Mouse (Mus musculus): ENCODE measurements around the gene Klhl11. TPM values are rescaled to one million over a fixed set of nuclear protein-coding genes. Genes with fewer than 3 reads are reported as not detected.

The Klhl11 gene
- polyA plus RNA-seq, 1 experiment from 2014 or later = 13.7 TPM

DNA sequence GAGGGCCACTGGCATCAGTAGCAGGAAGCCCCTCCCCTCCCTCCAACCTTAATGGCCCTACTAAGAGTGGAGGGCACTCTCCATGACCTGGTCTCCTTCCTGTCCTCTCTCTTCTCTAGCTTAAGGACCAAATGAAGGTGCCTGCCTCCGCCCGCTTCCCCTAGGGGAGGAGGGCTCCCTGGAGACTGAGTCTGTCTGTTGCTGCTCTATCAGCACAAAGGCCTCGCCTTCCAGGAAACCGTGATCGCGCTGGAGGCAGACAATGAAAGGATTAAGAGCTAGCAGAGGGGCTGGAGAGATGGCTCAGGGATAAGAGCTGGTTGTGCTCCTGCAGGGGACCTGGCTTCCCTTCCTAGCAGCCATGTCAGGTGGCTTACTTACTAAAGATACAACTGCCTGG, 28.8 kb upstream of the Klhl11 start:
- Histone ChIP-seq H3K4me2 (replicated peaks) (no peak overlapping the region), H3K27me3 (no peaks in the 10 kb centered on the region), H3K27ac (replicated peaks) (peak overlapping the region; percentile 65), H3K9ac (replicated peaks) (no peak overlapping the region), H3K4me1 (peaks cover 8% of the 10 kb centered on the region; the same call in 1 of the 2 replicates), H3K9me3 (no peaks in the 10 kb centered on the region), H3K36me3 (peaks cover 92% of the 10 kb centered on the region), H3K4me3 (no peak overlapping the region)
- 11% methylated on average over 6 of the region's 6 CpGs for WGBS
- peak; percentile 54; the same call in 1 of the 2 replicates for ATAC-seq (ENCODE audit: low FRiP score, low read depth)

DNA sequence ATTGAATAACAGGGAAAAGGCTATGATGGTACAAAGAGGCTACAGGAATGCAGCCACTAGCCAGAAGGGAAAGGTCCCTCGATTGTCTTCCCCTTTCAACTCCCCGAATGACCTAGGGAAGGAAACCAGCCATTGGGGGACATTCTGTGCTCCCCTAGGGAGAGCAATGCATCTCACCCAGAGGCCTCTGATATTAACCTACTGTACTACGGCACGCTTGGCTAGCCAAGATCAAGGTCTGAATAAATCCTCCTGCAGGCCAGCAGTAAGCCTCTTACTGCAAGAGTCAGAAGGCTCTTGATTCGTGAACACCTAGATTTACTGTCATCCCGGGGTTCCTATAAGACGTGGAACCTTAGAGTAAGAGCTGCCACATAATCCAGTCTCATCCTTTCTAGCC, 28.1 kb upstream of the Klhl11 start:
- Histone ChIP-seq H3K9me3 (no peaks in the 10 kb centered on the region), H3K27me3 (no peaks in the 10 kb centered on the region), H3K4me3 (no peak overlapping the region), H3K4me1 (peaks cover 8% of the 10 kb centered on the region; the same call in 1 of the 2 replicates), H3K27ac (replicated peaks) (no peak overlapping the region), H3K36me3 (peaks cover 92% of the 10 kb centered on the region), H3K9ac (replicated peaks) (no peak overlapping the region), H3K4me2 (replicated peaks) (no peak overlapping the region)
- 67% methylated on average over 7 of the region's 7 CpGs for WGBS
- ATAC-seq (ENCODE audit: low FRiP score, low read depth) = no peak

DNA sequence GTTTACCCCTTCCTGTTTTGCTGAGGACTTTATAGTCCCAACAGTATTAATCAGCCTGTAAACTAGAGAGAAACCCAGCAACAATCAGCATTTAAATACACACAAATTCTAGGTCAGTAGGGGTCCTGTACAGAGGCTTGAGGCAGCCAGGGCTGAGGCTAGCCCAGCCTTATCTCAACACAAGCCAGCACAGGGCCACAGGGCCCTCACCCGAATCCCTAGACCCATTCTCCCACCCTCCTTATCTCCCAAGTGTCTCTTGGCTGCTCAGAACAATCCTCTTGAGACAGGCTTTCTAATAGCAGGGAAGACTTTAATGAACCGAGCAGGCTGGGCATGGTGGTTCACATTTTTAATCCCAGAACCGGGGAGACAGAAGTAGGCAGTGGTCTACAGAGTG, 27.7 kb upstream of the Klhl11 start:
- H3K27me3 ChIP-seq = no peaks in the 10 kb centered on the region
- WGBS = 68% methylated on average over 3 of the region's 3 CpGs
- H3K9ac ChIP-seq (replicated peaks) = no peak overlapping the region
- H3K4me2 ChIP-seq (replicated peaks) = no peak overlapping the region
- ATAC-seq (ENCODE audit: low FRiP score, low read depth) = no peak
- no peak overlapping the region for H3K27ac ChIP-seq (replicated peaks)
- peaks cover 8% of the 10 kb centered on the region; the same call in 1 of the 2 replicates for H3K4me1 ChIP-seq
- no peak overlapping the region for H3K4me3 ChIP-seq
- peaks cover 92% of the 10 kb centered on the region for H3K36me3 ChIP-seq
- no peaks in the 10 kb centered on the region for H3K9me3 ChIP-seq

- WGBS = 94% methylated on average over 12 of the region's 12 CpGs
Observed at GRCm38 (mm10) chr11:100493771-100494170, 21.2 kb upstream of the Klhl11 start.

GRCm38 (mm10) chr11:100490951-100491350, 18.4 kb upstream of the Klhl11 start:
- no peak for ATAC-seq (ENCODE audit: low FRiP score, low read depth)
- peaks cover 91% of the 10 kb centered on the region for H3K36me3 ChIP-seq
- H3K27ac ChIP-seq (replicated peaks) = no peak overlapping the region

More at GRCm38 (mm10) chr11:100493771-100494170, 21.2 kb upstream of the Klhl11 start:
- Histone ChIP-seq H3K4me2 (replicated peaks) (no peak overlapping the region), H3K27me3 (no peaks in the 10 kb centered on the region), H3K9me3 (no peaks in the 10 kb centered on the region), H3K27ac (replicated peaks) (no peak overlapping the region), H3K4me3 (no peak overlapping the region), H3K9ac (replicated peaks) (no peak overlapping the region), H3K4me1 (no peaks in the 10 kb centered on the region), H3K36me3 (peaks cover 96% of the 10 kb centered on the region)
- no peak for ATAC-seq (ENCODE audit: low FRiP score, low read depth)

DNA sequence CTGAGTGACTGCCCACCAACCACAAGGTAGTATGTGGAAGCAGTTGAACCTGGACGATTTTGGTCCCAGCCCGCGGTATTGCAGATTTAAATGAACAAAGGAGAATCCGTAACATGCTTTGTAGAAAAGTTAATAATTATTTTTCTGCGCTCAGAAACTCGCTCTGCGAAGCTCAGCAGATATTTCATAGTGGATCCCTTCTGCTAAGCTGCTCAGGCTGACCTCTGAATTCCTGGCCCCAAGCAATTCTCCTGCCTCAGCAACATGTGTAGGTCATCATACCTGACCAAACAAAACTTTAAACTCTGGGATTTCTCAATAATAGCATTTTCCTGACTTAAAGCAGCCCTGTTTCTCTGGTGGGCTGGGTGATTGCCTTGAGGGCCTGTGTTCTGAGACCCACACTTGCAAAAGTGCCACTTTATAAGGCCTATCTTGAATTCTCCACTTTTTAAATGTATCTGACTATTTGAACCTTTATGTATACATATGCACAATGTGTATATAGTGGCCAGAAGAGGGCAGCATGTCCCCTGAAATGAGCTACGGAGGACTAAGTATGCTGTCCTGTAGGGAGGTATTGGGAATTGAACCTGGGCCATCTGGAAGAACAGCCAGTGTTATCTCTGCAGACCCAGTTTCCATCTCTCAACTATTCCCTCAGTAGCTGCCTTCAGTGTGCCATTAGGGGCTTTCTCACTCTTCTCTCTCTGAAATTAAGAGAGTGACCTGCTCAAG, 13.4 kb upstream of the Klhl11 start:
- WGBS = 89% methylated on average over 8 of the region's 8 CpGs
- H3K9me3 ChIP-seq = no peaks in the 10 kb centered on the region
- no peaks in the 10 kb centered on the region for H3K4me1 ChIP-seq
- no peak overlapping the region for H3K9ac ChIP-seq (replicated peaks)
- H3K4me3 ChIP-seq = no peak overlapping the region
- H3K36me3 ChIP-seq = peaks cover 93% of the 10 kb centered on the region
- no peak for ATAC-seq (ENCODE audit: low FRiP score, low read depth)
- no peak overlapping the region for H3K27ac ChIP-seq (replicated peaks)
- no peak overlapping the region for H3K4me2 ChIP-seq (replicated peaks)
- no peaks in the 10 kb centered on the region for H3K27me3 ChIP-seq

More at GRCm38 (mm10) chr11:100490951-100491350, 18.4 kb upstream of the Klhl11 start:
- no peaks in the 10 kb centered on the region for H3K27me3 ChIP-seq
- H3K4me2 ChIP-seq (replicated peaks) = no peak overlapping the region
- H3K9ac ChIP-seq (replicated peaks) = no peak overlapping the region
- no peak overlapping the region for H3K4me3 ChIP-seq
- no peaks in the 10 kb centered on the region for H3K4me1 ChIP-seq
- H3K9me3 ChIP-seq = no peaks in the 10 kb centered on the region
- 91% methylated on average over 6 of the region's 6 CpGs for WGBS

GRCm38 (mm10) chr11:100484461-100484860, 11.9 kb upstream of the Klhl11 start:
- WGBS = 92% methylated on average over 3 of the region's 3 CpGs
- Histone ChIP-seq H3K36me3 (peaks cover 92% of the 10 kb centered on the region), H3K9ac (replicated peaks) (no peak overlapping the region)

GRCm38 (mm10) chr11:100479152-100479551, 6.6 kb upstream of the Klhl11 start:
- H3K27me3 ChIP-seq = no peaks in the 10 kb centered on the region
- WGBS = 91% methylated on average over 7 of the region's 7 CpGs
- H3K9ac ChIP-seq (replicated peaks) = no peak overlapping the region
- H3K4me2 ChIP-seq (replicated peaks) = no peak overlapping the region
- no peaks in the 10 kb centered on the region for H3K9me3 ChIP-seq
- ATAC-seq (ENCODE audit: low FRiP score, low read depth) = no peak
- H3K4me1 ChIP-seq = no peaks in the 10 kb centered on the region
- H3K36me3 ChIP-seq = peaks cover 83% of the 10 kb centered on the region
- no peak overlapping the region for H3K27ac ChIP-seq (replicated peaks)
- H3K4me3 ChIP-seq = no peak overlapping the region

More at GRCm38 (mm10) chr11:100484461-100484860, 11.9 kb upstream of the Klhl11 start:
- Histone ChIP-seq H3K4me1 (no peaks in the 10 kb centered on the region), H3K27me3 (no peaks in the 10 kb centered on the region), H3K9me3 (no peaks in the 10 kb centered on the region), H3K4me3 (no peak overlapping the region), H3K27ac (replicated peaks) (no peak overlapping the region), H3K4me2 (replicated peaks) (no peak overlapping the region)
- ATAC-seq (ENCODE audit: low FRiP score, low read depth) = no peak

- peaks cover 55% of the 10 kb centered on the region for H3K36me3 ChIP-seq
- no peak overlapping the region for H3K4me3 ChIP-seq
- H3K27ac ChIP-seq (replicated peaks) = no peak overlapping the region
- 92% methylated on average over 5 of the region's 5 CpGs for WGBS
- no peak overlapping the region for H3K4me2 ChIP-seq (replicated peaks)
- H3K9ac ChIP-seq (replicated peaks) = no peak overlapping the region
- ATAC-seq (ENCODE audit: low FRiP score, low read depth) = no peak
- peaks cover 2% of the 10 kb centered on the region for H3K4me1 ChIP-seq
- H3K27me3 ChIP-seq = no peaks in the 10 kb centered on the region
- no peaks in the 10 kb centered on the region for H3K9me3 ChIP-seq
Observed at GRCm38 (mm10) chr11:100476281-100476680, 3.7 kb upstream of the Klhl11 start.

DNA sequence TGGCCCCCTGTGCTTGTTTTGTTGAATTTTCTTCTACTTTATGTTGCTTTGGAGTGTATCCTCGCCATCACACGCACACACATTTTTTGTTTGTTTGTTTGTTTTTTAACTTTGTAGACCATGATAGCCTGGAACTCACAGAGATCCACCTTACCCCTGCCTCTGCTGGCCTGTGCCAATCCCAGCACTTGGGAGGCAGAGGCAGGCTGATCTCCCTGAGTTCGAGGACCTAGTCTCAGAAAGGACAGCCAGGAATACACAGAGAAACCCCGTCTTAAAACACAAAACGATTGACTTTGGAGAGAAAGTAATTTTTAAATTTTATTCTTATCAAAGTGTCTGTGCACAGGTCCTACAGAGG, 374 bp upstream of the Klhl11 start:
- Histone ChIP-seq H3K27me3 (no peaks in the 10 kb centered on the region), H3K27ac (replicated peaks) (no peak overlapping the region), H3K4me2 (replicated peaks) (no peak overlapping the region), H3K4me1 (peaks cover 20% of the 10 kb centered on the region), H3K4me3 (peak overlapping the region; percentile 94), H3K36me3 (peaks cover 26% of the 10 kb centered on the region), H3K9me3 (no peaks in the 10 kb centered on the region), H3K9ac (replicated peaks) (no peak overlapping the region)
- WGBS = 36% methylated on average over 5 of the region's 5 CpGs
- ATAC-seq (ENCODE audit: low FRiP score, low read depth) = peak; percentile 42; the same call in 1 of the 2 replicates

DNA sequence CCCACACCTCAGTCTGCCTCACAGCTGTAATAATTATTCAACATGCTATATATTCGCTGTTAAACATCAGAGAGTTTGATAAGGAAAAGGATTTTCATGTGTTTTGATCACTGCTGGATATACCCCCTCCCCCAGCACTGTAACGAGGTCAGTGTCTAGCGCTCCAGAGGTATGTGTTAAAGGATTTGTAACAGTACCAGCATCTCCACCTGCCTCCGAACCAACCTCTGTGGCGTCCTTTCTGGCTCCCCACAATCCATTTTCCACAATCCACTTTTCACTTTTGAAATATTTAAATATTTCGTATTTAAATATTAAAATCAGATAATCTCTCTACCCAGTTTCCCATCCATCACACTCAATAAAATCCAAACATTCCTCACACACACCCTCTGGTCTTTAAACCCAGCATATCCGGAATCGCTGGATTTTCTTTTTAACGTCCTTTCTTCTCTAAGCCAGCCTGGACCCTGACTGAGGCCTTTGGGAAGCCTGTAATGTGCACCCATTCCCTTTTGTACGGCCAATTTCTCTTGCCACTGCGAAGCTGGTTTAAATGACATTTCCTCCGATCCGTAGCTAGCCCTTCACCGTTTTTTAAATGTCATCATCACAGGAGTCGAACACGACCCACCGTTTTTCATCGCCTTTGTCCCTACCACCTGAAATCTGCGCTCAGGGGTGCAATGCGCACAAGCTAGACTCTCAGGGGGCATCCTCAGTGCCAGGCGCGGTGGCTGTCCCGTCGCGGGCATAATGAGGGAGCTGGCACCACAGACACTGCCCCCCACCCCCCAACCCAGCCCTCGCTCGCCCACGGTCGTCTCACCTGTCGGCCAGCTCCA, 967 bp downstream of the Klhl11 start:
- WGBS = 4% methylated on average over 30 of the region's 30 CpGs
- H3K27me3 ChIP-seq = no peaks in the 10 kb centered on the region
- peaks cover 20% of the 10 kb centered on the region for H3K36me3 ChIP-seq
- H3K9ac ChIP-seq (replicated peaks) = peak overlapping the region; percentile 94
- no peaks in the 10 kb centered on the region for H3K9me3 ChIP-seq
- H3K4me2 ChIP-seq (replicated peaks) = peak overlapping the region; percentile 86
- H3K27ac ChIP-seq (replicated peaks) = peak overlapping the region; percentile 85
- peak overlapping the region; percentile 94 for H3K4me3 ChIP-seq
- no peak; the same call in 1 of the 2 replicates for ATAC-seq (ENCODE audit: low FRiP score, low read depth)
- peaks cover 20% of the 10 kb centered on the region for H3K4me1 ChIP-seq

- no peak for ATAC-seq (ENCODE audit: low FRiP score, low read depth)
- Histone ChIP-seq H3K36me3 (peaks cover 34% of the 10 kb centered on the region), H3K4me3 (no peak overlapping the region), H3K27me3 (no peaks in the 10 kb centered on the region), H3K9me3 (no peaks in the 10 kb centered on the region), H3K4me2 (replicated peaks) (no peak overlapping the region), H3K27ac (replicated peaks) (no peak overlapping the region), H3K4me1 (peaks cover 13% of the 10 kb centered on the region), H3K9ac (replicated peaks) (no peak overlapping the region)
- 90% methylated on average over 1 of the region's 1 CpGs for WGBS
Observed at GRCm38 (mm10) chr11:100465833-100466232, 6.7 kb downstream of the Klhl11 start.

All from midbrain, embryonic 12.5 days (tissue).